Mouse (Mus musculus) cerebellum, adult 2 months (tissue): ENCODE data around the gene D130052B06Rik.

Source experiments
- CTCF ChIP-seq: fragments of 200-500 bp; IDR thresholded peaks from 2 replicates; pipeline ENCODE4 v1.5.1; 2011; ENCODE audit warnings: low read depth, mild to moderate bottlenecking, control low read depth, low read length, moderate library complexity, borderline replicate concordance; ENCODE audit not compliant: insufficient read depth
- POLR2A ChIP-seq: fragments of 200-500 bp; IDR thresholded peaks from 2 replicates; pipeline ENCODE4 v1.6.1; 2011; ENCODE audit warnings: low read length, control low read depth, borderline replicate concordance; ENCODE audit not compliant: insufficient read depth

DNA sequence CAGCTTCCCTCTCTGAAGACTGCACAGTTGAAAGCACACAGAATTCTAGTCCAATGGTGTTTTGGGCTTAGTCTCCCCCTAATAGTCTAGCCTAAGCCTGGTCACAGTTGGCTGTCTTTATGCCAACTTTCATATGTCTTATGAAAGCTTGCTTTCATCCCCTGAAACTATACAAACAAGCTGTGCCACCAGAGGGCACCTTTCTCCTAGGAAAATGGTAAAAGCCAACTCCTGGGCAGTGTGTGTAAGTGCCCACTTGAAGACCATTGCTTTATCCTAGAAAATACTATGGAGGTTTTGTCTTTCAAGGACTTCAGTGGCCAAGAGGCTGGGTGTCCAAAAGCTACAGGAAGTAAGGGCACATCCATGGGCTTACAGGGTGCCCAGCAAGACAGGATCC is 28.7 kb upstream of the D130052B06Rik start:
- TF ChIP-seq POLR2A (no peak), CTCF (0 out of 2 replicates have a peak, but pooled peaks have one; percentile 3)
